Comparison of ENCODE assay signal across 8 mouse cellular contexts in genomic region chr9:35282006-35282850, GRCm38 (mm10). TPM values are rescaled to one million over a fixed set of nuclear protein-coding genes. Genes with fewer than 3 reads are reported as not detected.
DNase-seq lines count a peak whose midpoint lies in the region; ATAC-seq lines count a peak whose summit lies in the region.

No protein-coding gene starts in this region.

- H3K4me3 ChIP-seq in liver, embryonic 12.5 days, result no peak overlapping the region
- H3K4me3 ChIP-seq in heart, embryonic 13.5 days, result no peak overlapping the region

- ATAC-seq in liver, embryonic 12.5 days, result no peak
- ATAC-seq in heart, embryonic 13.5 days (ENCODE audit: extremely low read depth, insufficient number of reproducible peaks, low FRiP score, low TSS enrichment), result no peak
- ATAC-seq in megakaryocyte, adult 5-6 weeks (ENCODE audit: poor library complexity, severe bottlenecking), result peak; percentile 86

- 23% methylated on average over 5 of the region's 5 CpGs for WGBS in liver, embryonic 12.5 days (ENCODE audit: insufficient replicate concordance)
- WGBS in heart, embryonic 13.5 days, result 19% methylated on average over 5 of the region's 5 CpGs

- H3K4me1 ChIP-seq in liver, embryonic 12.5 days, result no peaks in the 10 kb centered on the region
- peaks cover 17% of the 10 kb centered on the region for H3K4me1 ChIP-seq in heart, embryonic 13.5 days

- peak; percentile 34 for DNase-seq in liver
- peak; percentile 39 to 86 for DNase-seq in adrenal gland, adult (ENCODE audit: inconsistent age in 2 of 2, low spot score in 1 of 2)
- peak; percentile 62 for DNase-seq in embryo, embryonic 11.5 days (ENCODE audit: low read depth, low spot score)
- DNase-seq in kidney, postnatal 4 days, result peak; percentile 60 to 70
- peak; percentile 16 to 50 for DNase-seq in spleen, postnatal 36 days (ENCODE audit: low spot score in 2 of 2)

- no peaks in the 10 kb centered on the region for H3K9me3 ChIP-seq in liver, embryonic 12.5 days (replicated peaks)
- H3K9me3 ChIP-seq in heart, embryonic 13.5 days, result no peaks in the 10 kb centered on the region

- H3K4me2 ChIP-seq in liver, embryonic 12.5 days, result no peak overlapping the region
- no peak overlapping the region for H3K4me2 ChIP-seq in heart, embryonic 13.5 days

- peaks cover 9% of the 10 kb centered on the region for H3K36me3 ChIP-seq in liver, embryonic 12.5 days
- peaks cover 13% of the 10 kb centered on the region for H3K36me3 ChIP-seq in heart, embryonic 13.5 days

- H3K27ac ChIP-seq in liver, embryonic 12.5 days, result no peak overlapping the region
- 0 out of 2 replicates have a peak overlapping the region, but pooled peaks have one; percentile 37 for H3K27ac ChIP-seq in heart, embryonic 13.5 days (replicated peaks)

- no peak overlapping the region for H3K9ac ChIP-seq in liver, embryonic 12.5 days
- no peak overlapping the region for H3K9ac ChIP-seq in heart, embryonic 13.5 days

- no peaks in the 10 kb centered on the region for H3K27me3 ChIP-seq in liver, embryonic 12.5 days (replicated peaks)
- H3K27me3 ChIP-seq in heart, embryonic 13.5 days (replicated peaks), result no peaks in the 10 kb centered on the region

RNA-seq across cellular contexts. Expression of gene Rpusd4, which starts 14.6 kb away (rescaled TPM):
- 20.7 and 21.0 TPM in 2 replicates for polyA plus RNA-seq in liver, embryonic 12.5 days (2016; fragmentation: Nextera tagmentation; extraction: Ambion mirVana)
- polyA plus RNA-seq in heart, embryonic 13.5 days (2015; fragmentation: Nextera tagmentation; extraction: Ambion mirVana), result 19.4 and 22.1 TPM in 2 replicates
- total RNA-seq in megakaryocyte, adult 5-6 weeks (2015), result 13.0 and 16.8 TPM in 2 replicates
- total RNA-seq in megakaryocyte, adult 5-6 weeks (2017), result 8.5 and 13.5 TPM in 2 replicates

RNA-seq across cellular contexts. Expression of gene Fam118b, which starts 14.6 kb away (rescaled TPM):
- polyA plus RNA-seq in liver, embryonic 12.5 days (2016; fragmentation: Nextera tagmentation; extraction: Ambion mirVana), result 19.4 and 19.5 TPM in 2 replicates
- 26.9 and 28.1 TPM in 2 replicates for polyA plus RNA-seq in heart, embryonic 13.5 days (2015; fragmentation: Nextera tagmentation; extraction: Ambion mirVana)
- total RNA-seq in megakaryocyte, adult 5-6 weeks (2015), result 39.7 and 43.0 TPM in 2 replicates
- 17.8 and 21.1 TPM in 2 replicates for total RNA-seq in megakaryocyte, adult 5-6 weeks (2017)
